Mouse (Mus musculus): Measurements from ENCODE around the gene Rasl11b.
A peak's percentile ranks its signal among the peaks of the same experiment; 100 is the strongest.

Gene Rasl11b

DNA sequence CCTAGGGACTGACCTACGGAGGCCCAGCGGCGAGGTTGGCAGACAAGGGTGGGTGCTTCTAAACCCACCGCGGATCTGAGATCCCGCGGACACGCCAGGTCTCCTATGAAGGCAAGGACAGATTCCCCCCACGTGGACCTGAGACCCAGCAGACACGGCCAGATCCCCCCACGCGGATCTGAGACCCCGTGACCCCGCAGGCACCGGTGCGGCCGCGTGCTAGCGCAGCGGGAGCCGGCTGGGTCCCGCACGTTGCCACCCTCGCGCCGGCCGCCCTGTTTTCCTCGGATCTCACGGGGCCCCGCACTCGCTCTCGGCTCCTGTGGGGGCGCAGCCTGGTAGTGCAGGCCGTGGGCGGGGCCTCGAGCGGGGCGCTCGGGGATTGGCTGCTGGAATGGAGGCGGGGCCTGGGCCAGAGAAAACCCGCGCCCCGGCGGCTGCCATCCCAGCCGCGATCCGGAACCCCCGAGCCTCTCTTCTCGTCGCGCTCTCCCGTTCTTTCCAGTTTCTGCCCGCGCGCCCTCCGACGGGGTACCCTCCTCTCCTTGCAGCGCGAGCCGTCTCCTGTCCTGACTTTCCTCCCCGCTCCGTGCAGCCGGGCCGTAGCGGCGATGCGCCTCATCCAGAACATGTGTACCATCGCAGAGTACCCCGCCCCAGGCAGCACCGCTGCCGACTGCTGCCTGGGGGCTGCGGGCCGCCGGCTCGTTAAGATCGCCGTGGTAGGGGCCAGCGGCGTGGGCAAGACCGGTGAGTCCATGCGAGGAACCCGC is at the start of gene Rasl11b:
TSS of gene Rasl11b (plus strand) at position 446 of the 773 bp plus-strand sequence.
- peak; percentile 75 to 79 for DNase-seq (ENCODE audit: low spot score in 2 of 2)

DNA sequence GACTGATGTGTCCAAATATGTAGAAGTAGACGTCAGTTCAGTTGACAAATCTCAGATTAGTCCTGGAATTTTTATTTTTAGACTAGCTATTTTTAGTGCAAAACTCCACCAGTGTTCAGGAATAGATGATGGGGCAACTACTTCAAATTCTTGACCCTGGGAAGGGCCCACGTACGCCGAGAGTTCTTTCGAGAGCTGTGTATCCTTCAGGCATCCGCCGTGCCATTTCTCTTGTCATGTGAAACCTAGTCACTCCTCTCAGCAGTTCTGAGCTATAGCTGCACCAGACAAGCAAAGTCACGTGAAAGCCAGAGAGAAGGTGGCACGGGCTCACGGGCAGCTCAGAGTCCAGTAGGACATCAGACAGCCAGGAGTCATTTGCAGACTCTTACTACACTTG is 47.5 kb upstream of the Rasl11b start:
- DNase-seq (ENCODE audit: low spot score in 2 of 2), result no peak

DNA sequence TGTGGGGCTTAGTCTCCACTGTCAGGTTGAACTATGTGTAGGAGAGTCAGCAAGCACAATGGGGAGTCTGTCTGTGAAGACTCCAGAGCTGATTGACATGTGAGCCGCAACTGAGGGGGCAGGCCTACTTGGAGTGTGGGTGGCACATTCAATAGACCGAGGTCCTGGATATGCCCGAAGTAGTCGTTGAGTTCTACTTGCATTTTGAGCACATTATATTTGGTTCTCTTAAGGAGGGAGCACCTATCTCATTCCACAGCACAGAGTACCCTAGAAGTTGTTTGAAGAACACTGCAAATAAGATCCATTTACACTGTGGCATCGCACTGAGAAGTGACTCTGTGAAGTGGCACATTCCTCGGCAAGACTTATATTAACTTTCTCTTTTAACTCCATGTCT is 45.1 kb upstream of the Rasl11b start:
- no peak for DNase-seq (ENCODE audit: low spot score in 2 of 2)

DNA sequence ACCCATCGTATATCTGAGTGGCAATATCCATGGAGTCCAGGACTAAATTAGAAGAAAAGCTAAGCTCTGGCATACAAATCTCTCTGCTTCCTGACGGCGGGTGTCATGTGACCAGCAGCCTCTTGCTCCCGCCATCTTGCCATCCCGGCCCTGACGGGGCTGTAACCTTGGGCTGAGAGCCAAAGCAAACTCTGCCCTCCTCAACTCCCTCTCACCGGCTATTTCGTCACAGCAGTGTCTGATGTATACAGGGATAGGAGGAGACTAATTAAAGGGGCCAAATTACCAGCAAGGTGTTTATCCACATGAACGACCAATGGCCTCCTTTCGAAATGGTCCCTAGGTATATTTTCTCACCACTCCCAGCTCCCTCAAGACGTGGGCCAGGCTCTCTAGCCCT is 43.3 kb upstream of the Rasl11b start:
- DNase-seq (ENCODE audit: low spot score in 2 of 2), result no peak

DNA sequence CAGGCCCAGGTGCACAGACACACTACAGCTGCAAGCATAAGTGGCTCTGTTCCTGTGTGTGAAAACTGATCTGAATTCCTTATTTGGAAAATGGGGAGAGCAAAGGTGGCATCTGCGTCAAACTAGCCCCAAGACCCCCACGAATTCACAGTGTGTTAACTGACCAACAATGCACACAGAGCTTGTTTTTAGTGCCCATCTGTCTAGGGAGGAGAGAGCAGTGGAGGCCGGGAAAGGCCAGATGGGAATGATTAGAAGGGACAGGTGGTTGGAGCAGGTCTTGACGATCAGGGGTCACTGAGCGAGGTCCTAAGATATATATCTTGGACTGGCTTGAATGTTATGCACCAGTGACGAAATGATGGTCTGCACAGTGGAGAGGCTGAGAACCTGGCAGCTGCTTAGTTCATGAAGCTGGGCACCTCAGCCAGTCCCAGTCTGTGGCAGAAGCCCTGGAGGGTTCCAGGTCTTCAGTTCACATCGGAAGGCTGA is 39.2 kb upstream of the Rasl11b start:
- no peak for DNase-seq (ENCODE audit: low spot score in 2 of 2)

GRCm38 (mm10) chr5:74158929-74159632 is 36.0 kb upstream of the Rasl11b start:
- DNase-seq (ENCODE audit: low spot score in 2 of 2), result no peak

DNA sequence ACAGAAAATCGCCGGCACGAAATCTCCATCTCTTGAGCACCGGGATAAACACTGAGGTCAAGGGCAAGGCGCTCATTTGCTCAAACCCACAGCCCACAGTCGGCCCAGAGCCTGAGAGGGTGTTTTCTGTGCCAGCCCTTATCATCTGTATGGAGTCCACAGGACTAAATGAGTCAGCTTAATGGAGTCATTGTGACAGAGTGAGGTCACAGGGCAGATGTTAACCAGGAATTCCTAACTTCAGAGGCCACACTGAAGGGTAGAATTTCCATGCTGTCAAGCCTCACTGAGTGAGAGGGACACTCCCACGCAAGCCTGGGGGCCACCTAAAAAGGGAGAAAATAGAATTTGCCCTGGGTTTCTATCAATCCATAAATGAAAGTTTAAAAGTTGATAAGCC is 35.2 kb upstream of the Rasl11b start:
- DNase-seq (ENCODE audit: low spot score in 2 of 2), result no peak

- no peak for DNase-seq (ENCODE audit: low spot score in 2 of 2)
These were observed 34.7 kb upstream of the Rasl11b start for GRCm38 (mm10) chr5:74160349-74160748.

GRCm38 (mm10) chr5:74161297-74161926 is 33.7 kb upstream of the Rasl11b start:
- no peak for DNase-seq (ENCODE audit: low spot score in 2 of 2)

DNA sequence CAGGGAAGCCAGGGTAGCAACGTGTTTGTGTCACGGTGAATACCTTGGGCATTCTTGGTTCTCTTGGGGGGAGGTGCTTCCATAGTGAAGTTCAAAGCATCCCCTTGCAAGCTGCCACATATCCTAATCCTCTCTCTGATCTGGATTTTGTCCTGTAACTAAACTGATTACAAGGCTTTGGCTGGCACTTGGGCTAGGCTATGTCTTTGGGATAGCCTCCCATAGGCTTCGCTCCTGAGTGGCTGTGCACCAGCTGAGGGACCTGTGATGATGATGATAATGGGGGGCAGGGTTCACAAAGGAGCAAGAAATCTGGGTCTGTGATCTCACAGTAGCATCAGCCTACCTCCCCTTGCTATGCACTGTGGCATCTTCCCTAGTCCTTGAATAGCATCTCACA is 33.1 kb upstream of the Rasl11b start:
- no peak for DNase-seq (ENCODE audit: low spot score in 2 of 2)

DNA sequence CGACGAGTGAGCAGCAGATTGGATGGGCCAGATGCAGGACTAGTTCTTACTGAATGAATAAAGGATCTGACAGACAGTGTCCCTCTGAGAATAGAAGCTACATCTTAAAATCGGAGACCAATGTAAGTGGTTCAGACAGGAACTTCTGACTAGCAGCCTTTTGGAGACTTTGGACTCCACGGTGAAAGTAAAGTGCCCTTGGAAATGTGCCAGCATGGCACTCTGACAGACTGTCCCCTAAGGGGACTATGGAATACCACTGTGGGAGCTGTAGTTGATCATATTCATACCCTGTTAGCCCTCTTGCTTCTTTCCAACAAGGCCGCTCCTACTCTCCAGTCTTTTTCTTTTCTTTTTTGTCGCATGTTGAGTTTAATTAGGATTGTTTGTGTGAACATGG is 31.9 kb upstream of the Rasl11b start:
- no peak for DNase-seq (ENCODE audit: low spot score in 2 of 2)

GRCm38 (mm10) chr5:74164547-74164946 is 30.5 kb upstream of the Rasl11b start:
- no peak for DNase-seq (ENCODE audit: low spot score in 2 of 2)

- no peak for DNase-seq (ENCODE audit: low spot score in 2 of 2)
These were observed 28.4 kb upstream of the Rasl11b start for GRCm38 (mm10) chr5:74166642-74167041.

GRCm38 (mm10) chr5:74168085-74168484 is 27.0 kb upstream of the Rasl11b start:
- DNase-seq (ENCODE audit: low spot score in 2 of 2), result no peak

GRCm38 (mm10) chr5:74171768-74172167 is 23.3 kb upstream of the Rasl11b start:
- no peak for DNase-seq (ENCODE audit: low spot score in 2 of 2)

DNA sequence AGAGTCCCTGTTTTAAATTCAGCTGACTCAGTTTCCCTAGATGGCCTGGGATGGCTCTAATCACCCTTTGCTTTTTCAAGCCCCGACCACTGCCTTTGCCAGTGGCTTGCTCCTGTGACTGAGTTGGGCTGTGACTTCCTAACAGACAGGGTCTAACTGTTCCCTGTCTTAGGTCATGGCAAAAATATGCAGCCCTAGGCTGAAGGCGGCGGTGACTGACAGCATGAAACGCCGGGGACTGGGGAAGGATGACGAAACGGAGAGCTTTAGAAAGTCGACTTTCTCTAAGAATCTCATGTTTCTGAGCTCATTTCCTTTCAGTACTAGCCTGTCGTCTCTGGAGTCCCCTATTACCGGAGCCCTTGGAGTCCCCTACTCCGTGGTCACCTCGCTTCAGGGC is 22.9 kb upstream of the Rasl11b start:
- DNase-seq (ENCODE audit: low spot score in 2 of 2), result no peak

- DNase-seq (ENCODE audit: low spot score in 2 of 2), result no peak
These were observed 21.8 kb upstream of the Rasl11b start for GRCm38 (mm10) chr5:74173162-74173844.

DNA sequence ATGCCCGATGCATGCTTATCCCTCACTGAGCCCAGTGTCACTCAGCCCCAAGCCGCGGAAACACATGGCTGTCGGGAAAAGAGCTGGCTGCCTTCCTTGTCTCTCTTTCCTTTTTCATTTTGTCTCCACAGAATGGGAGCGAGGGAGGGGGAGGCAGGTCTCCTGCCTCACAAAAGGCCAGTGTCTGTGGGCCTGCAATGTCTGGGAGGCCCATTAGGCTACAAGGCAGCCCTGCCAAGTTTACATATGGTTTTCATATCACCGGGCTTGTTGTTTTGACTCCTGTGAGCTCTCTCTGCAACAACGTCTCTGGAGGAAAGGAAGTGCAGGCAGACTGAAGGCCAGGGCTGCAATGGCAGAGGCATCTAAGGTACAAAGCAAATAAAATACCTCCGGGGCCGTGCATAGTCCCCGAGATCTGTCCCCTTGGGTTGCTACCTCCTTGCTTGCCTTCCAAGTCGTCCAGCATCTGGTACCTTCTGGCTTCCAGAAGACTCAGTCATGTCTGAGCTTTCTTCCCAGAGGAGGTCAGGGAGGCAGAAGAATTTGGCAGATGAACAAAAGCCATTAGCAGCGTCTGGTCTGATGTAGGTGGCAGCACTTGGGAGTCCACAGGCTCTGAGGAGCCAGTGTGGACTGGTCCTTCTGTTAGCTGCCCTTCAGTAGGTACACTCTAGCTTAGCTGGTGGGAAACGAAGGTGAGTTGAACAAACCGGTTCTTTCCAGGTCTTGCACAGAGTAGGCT is 19.4 kb upstream of the Rasl11b start:
- DNase-seq (ENCODE audit: low spot score in 2 of 2), result no peak

- no peak for DNase-seq (ENCODE audit: low spot score in 2 of 2)
These were observed 14.9 kb upstream of the Rasl11b start for GRCm38 (mm10) chr5:74180216-74180615.

DNA sequence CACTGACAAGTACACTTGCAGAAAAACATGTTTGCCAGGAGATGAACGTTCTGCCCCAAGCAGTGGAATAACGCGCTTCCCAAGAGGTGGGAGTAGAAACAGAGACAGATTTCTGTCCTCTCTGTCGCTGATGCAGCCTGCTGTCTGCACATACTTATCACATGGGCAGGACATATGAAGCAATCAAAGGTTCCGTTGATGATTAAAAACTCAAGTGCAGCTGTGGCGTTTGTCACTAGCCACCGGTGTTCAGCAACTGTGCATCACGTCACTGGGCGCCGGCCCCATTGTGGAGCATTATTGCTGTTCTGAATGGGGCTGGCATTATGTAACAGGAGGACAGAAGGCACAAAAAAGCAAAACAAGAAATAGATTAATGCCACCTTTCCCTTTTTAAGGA is 12.0 kb upstream of the Rasl11b start:
- no peak for DNase-seq (ENCODE audit: low spot score in 2 of 2)

DNA sequence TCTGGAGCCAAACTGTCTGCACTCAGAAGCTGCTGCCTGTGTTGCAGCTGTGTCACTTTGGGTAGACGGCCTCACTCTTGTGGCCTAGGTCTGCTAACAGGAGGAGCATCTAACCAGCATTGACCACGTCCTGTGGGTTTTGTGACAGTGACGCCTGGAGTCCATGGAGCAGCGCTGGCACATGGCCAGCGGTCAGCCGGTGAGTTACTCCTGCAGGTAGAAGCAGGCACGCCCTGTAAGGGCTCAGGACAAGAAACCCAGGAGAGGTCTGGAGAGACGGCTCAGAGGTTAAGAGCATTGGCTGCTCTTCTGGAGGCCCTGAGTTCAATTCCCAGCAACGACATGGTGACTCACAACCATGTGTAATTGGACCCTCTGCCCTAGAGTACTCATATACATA is 10.5 kb upstream of the Rasl11b start:
- no peak for DNase-seq (ENCODE audit: low spot score in 2 of 2)

Measured in spleen, postnatal 14 days (tissue).